Mouse (Mus musculus): Measurements from ENCODE around the gene Gm11559.
"Not testable (repeated sequence)": the region's sequence is repeated elsewhere in the genome, so short reads cannot be mapped to it uniquely, and the experiment has no call there.

Gene Gm11559

DNA sequence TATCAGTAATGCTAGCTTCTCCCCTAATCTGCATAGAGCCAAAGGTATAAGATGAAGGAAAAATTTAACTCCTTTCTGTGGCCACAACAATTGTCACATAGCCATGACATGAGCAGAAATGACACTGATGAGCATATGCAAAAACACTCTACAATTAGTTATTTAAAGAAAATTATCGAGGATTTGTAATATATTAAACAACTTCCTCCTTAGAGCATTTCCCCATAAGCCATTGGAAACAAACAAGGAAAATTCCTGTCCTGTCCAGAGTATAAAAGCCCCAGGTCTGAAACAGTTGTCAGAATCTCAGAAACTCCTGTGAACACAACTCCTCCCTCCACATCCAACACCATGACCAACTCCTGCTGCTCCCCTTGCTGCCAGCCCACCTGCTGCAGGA, at the start of gene Gm11559:
Gene Gm11559 (plus strand): TSS at position 301 of the 400 bp plus-strand sequence.
- DNase-seq = not testable (repeated sequence)

DNA sequence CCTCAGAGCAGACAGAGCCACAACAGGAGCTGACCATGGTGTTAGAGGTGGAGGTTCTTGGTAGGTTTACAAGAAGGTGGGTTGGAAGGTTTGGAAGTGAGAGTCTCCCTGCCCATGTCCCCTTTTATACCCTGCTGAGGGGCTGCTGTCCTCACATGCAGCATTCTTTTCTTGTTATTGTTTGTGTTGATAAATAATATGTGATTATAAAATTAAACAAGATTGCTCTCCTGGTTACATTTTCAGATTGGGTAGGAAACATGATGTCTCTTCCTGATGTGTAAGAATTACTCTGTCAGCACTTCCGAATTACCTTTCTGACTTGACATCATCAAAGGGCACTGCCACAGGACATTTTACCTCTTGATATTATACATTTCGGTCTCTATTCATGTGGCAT, 48.7 kb upstream of the Gm11559 start, which contains the start of gene Gm11564:
Gene Gm11564 (minus strand): TSS at position 101 of the 400 bp plus-strand sequence.
- not testable (repeated sequence) for DNase-seq

DNA sequence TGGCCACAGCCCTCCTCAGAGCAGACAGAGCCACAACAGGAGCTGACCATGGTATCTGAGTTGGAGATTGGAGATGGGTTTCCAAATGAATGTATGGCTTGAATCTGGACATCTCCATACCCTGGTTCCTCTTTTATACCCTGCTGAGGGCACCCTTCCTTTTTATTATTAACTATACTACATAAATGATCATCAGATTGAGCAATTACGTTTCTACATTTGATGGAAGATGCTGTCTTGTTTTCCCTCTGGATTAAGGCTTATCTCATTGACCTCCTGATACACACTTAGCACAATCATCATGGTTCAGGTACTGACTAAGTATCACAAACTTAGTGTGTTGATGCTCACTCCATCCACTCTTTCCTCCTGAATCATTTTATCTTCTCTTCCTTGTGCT, 26.3 kb upstream of the Gm11559 start, which contains the start of gene 2300003K06Rik:
Gene 2300003K06Rik (minus strand): TSS at position 101 of the 400 bp plus-strand sequence.
- no peak for DNase-seq

DNA sequence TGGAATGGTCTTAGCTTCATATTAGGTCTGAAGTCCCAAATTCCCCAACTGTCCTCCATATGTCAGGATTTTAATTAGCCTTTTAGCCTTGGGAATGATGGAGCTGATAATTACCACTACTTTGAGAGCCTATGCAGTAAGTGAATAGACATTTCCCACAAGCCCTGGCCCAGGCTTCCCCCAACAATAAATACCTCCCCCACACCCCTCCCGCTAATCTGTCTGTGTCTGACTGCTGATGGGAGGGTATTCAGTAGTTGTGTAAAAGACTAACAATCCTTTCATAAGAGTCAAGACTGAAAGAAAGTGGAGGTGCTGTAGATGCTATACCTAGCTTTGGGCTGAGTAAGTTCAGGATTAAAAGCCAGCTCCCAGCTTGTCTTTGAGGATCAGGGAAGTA, 22.1 kb upstream of the Gm11559 start:
- no peak for DNase-seq

DNA sequence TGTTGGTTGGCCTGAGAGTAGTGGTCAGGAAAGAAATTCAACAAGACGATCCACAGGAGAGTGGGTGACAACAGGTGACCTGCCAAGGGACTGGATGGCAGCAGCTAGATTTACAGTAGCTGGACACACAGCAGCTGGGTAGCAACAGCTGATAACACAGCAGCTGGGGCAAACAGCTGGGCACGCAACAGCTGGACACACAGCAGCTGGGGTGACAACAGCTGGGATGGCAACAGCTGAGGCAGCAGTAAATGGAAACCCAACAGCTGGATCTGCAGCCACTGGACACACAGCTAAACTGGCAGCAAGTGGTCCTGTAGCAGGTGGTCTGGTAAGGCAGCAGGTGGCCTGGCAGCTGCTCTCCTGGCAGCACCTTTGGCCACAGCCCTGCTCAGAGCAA, 17.5 kb upstream of the Gm11559 start:
- DNase-seq = no peak

DNA sequence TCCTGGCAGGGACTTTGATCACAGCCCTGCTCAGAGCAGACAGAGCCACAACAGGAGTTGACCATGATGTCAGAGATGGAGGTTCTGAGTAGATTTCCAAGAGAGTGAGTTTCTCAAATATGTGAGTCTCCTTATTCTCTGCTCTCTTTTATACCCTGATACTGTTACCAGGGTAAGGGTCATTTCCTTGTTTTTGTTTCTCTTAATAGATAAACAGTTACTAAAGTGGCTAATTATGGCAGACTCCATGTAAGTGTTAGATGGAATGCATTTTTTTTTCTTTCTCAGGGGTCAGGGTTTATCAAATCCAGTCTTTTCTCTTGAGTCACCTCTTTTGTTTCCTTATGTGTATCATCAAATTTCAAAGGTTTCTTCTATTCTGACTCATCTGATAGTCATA, 12.8 kb upstream of the Gm11559 start, which contains the start of gene Krtap4-16:
Gene Krtap4-16 (minus strand): TSS at position 101 of the 400 bp plus-strand sequence.
- DNase-seq = no peak

DNA sequence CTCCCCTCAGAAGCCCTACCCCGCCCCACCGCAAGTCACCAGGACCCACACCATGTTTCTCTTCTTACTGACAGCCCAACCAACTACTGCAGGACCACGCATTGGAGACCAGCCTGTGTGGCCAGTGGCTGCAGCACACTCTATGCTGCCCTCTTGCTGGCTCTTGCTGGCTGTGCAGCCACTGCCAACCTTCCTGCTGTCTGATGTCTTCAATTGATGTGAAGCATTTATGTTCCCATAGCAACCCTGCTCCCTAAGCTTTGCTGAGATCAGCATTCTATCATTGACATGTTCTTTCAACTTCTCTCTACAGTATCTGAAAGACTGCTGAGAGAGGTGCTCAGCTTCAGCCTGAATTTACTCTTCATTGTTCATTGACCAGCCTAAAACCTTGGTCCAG, 10.2 kb upstream of the Gm11559 start:
- peak; percentile 15 to 16 for DNase-seq

DNA sequence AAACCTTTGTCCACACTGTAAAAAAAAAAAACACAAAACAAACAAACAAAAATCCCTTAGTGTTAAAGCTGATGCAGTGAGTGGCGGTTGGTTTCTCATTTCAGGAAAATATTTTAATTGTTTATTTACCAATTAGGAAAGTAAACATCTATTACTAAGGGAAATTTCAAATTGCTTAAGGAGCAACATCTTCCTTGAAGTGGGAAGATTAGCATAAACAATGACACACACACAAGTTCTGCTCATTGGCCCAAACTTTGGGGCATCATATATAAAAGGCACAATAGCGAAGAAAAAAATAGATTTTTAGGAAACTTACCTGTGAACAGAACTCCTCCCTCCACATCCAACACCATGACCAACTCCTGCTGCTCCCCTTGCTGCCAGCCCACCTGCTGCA, 6.7 kb upstream of the Gm11559 start, which contains the start of gene Gm11568:
Gene Gm11568 (plus strand): TSS at position 301 of the 400 bp plus-strand sequence.
- no peak for DNase-seq

DNA sequence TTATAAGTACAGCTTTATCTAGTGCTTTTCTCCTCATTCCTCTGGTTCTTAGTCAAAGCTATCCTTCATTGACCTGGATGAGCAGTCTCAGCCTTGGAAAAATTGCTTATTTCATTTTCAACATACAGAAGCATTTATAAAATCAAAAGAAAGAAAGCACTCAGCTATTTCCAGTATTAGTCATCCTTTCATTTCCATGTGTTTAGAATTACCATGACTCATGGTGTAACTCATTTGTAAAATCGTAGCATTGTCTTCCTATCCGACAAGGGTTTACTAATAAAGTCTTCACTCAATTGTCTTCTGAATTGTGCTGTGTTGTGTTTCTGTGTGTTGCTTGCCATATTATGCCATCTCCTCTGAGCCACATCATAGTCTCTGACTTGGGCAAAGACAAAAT, 5.5 kb upstream of the Gm11559 start:
- no peak for DNase-seq

DNA sequence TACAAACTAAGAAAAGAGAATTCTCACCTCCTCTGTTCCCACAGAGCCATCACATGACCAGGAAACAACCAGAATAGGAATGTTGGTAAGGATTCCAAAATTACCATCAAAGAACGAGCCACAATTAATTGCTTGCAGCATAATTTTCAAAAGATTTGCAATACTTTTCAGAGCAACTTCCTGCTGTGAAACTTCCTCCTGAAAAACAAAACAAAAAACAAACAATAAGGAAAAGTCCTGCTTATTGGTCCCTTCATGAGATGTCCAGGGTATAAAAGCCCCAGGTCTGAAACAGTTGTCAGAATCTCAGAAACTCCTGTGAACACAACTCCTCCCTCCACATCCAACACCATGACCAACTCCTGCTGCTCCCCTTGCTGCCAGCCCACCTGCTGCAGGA, 8.8 kb downstream of the Gm11559 start, which contains the start of gene Krtap9-1:
Gene Krtap9-1 (plus strand): TSS at position 301 of the 400 bp plus-strand sequence.
- DNase-seq = not testable (repeated sequence)

DNA sequence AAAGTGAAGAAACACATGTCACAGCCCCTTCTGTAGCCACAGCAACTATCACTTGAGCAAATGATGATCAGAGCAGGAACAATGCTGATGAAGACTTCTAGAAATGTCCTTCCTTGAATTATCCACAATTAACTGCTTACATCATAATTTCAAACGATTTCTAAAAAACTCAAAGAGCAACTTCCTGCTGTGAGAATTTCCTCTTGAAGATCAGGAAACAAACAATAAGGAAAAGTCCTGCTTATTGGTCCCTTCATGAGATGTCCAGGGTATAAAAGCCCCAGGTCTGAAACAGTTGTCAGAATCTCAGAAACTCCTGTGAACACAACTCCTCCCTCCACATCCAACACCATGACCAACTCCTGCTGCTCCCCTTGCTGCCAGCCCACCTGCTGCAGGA, 14.6 kb downstream of the Gm11559 start, which contains the start of gene Gm11567:
Gene Gm11567 (plus strand): TSS at position 301 of the 400 bp plus-strand sequence.
- not testable (repeated sequence) for DNase-seq

DNA sequence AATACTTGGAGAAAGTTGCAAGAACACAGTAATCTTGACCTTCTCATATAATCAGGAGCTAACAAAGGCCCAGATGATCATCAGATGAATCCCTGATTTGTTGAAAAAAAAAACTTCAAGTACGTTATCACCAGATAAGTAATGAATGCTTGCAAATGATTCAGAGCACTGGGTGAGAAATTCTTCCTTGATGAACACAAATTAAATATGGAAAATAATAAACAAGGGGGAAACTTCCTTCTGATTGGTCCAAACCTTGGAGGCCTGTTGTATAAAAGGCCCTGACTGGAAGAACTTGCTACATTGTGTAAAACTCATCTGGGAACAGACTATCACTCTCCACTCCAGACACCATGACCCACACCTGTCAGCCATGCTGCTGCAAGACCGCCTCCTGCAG, 43.3 kb downstream of the Gm11559 start, which contains the start of gene Krtap31-1:
Gene Krtap31-1 (plus strand): TSS at position 301 of the 400 bp plus-strand sequence.
- no peak for DNase-seq

DNA sequence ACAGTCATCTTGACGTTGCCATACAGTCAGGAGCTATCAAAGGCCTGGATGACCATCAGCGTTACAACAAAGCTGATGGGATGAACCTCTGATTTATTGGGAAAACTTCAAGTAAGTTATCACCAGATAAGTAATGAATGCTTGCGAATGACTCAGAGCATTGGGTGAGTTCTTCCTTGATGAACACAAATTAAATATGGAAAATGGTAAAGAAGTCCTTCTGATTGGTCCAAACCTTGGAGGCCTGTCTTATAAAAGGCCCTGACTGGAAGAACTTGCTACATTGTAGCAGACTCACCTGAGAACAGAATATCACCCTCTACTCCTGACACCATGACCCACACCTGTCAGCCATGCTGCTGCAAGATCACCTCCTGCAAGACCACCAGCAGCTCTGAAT, 50.2 kb downstream of the Gm11559 start, which contains the start of gene Gm11565:
Gene Gm11565 (plus strand): TSS at position 301 of the 400 bp plus-strand sequence.
- DNase-seq = no peak
